Mouse (Mus musculus) layer of hippocampus, adult 9-10 months (tissue): ENCODE data around the gene Gm3045.

ENCODE experiments used
- DNase-seq: peaks from one replicate; pipeline ENCODE4 v3.0.0; 2022; ENCODE audit warnings: low spot score

Gm3045 gene

DNA sequence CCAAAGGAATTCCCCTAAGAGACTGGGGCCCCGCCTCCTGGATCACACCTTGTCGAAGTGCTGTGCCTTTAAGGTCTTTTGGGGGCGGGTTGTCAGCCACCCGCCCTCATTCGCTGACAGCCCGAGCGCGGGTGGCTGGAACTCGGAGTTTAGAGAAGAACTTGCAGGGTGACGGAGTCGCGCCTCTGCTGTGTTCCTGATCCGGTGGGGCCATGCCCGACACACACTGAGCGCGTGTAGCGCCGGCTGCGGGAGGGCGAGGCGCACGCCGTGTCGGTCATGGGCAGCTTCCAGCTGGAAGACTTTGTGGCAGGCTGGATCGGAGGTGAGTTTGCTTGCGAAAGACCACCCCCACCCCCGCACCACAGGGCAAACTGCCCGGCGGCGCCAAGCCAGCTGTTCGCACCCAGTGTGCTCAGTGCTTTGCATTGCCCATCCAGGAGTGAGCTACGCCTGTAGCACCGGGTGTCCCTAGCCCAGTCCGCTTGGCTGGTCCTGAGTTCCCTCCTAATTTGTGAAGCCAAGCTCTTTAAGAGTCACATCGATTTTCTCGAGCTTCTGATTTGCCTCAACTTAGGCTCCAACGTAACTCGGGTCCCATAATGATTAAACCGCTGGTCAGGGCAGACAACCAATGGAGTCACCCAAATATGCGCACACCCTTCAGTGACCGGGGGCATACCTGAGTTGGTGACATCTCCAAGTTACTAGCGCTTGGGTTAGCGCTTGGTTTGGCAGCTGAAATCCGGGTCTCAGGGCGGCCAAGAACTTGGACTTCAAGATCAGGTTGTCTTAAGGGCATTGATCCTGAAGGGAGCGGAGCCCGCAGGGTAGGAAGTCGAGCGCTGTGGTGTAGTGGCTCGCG, 12.0 kb downstream of the Gm3045 start, which contains the start of gene Slc25a48:
Gene Slc25a48, plus strand, starts transcription at position 145 of the 865 bp plus-strand sequence.
- no peak for DNase-seq

DNA sequence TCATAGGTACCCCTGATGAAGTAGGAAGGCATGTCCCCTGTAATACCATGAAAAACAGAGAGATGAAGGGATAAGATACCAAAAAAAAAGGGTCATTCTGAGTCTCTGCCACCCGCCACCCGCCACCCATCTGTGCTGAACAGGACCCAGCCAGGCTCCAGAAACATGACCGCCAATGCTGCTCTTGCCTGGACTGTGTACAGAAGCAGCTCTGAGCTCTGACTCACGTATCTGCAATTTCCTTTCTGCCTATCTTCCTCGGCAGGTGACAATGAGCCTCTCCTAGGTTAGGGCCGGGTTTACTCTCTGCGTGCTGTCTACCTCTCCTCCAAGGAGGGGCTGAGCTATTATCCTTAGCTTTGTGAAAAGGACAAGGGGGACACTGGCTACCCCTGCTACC, 17.0 kb downstream of the Gm3045 start:
- DNase-seq: no peak

DNA sequence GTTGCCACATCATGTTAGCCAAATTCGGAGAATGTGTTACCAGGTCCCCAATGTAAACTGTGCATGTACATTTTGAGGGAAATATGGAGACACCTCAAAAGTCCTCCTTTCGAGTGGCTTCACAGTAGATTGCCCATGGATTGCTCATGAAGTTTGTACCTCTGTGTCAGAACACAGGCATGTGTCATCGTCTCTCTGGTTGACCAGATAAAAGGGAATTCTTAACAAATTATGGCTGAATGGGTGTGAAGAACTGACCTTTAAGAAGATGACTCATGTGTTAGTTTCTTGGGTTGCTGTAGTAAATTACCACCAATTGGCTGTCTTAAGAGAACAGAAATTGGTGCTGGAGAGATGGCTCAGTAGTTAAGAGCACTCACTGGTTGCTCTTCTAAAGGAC, 17.7 kb downstream of the Gm3045 start:
- DNase-seq: no peak

DNA sequence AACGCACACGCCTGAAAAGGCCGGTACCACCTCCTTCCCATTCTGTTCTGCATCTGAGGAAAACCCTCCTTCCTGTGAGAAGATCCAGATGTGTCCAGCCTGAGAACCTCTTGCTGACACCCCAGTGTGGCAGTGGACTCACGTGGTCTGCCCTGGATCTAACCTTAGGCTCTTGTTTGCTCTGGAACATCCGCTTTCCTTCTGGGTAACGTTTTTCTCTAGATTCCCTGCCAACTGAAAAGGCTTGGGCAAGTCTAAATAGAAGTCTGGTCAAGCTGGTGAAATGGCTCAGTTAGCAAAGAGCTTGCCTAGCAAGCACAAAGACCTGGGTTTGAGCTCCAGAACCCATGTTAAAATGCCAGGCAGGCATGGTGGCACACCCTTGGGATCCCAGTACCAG, 18.6 kb downstream of the Gm3045 start:
- no peak for DNase-seq

DNA sequence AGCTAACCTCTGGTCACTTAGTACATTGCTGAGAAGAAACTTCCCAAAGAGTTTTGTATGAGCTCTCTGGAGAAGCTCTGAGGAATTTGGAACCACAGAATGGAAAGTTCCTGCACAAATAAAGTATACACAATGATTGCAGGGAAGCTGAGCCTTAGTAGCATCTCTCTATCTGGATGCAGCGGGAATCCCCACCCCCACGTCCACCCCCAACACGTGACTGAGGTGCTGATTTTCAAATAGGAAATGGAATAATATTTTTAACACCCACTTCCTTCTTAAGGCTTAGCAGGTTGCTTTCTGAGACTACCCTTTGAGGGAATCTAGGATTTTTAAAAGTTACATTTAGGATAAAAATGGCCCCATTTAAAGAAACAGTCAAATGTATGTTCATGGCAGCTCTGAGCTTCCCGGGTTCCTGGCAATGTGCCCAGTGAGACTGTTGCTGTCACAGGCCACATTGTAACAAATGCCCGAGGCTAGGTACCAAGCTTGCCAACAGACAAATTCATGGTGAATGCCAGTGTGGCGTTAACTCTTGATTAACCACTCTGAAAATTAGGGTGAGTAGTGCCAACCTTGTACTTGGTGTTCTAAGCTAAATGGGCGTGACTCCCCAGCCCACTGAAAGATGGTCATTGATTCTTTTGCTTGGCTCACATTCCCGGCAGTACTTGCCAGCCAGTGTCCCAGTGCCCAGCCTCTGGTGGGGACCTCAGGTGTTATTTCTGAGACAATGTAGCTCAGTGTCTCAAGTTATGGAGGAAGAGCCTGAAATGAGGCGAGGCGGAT, 23.0 kb downstream of the Gm3045 start:
- DNase-seq: no peak

DNA sequence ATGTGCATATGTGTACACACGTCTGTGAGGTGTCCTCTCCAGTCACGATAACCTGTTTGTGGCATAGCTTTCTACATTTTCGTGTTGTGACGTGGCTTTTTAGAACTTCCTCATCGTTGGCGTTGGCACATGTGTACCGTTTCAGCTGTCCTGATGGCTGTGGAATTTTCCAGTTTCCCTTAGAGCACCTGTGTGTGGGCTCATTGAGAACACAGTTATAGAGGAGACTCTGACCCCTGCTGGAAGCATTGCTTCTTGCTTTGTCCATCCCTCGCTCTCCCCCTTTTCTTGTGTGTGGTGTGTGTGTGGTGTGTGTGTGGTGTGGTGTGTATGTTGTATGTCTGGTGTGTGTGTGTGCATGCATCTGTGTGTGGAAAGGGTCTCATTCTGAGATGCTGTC, 23.6 kb downstream of the Gm3045 start:
- no peak for DNase-seq

DNA sequence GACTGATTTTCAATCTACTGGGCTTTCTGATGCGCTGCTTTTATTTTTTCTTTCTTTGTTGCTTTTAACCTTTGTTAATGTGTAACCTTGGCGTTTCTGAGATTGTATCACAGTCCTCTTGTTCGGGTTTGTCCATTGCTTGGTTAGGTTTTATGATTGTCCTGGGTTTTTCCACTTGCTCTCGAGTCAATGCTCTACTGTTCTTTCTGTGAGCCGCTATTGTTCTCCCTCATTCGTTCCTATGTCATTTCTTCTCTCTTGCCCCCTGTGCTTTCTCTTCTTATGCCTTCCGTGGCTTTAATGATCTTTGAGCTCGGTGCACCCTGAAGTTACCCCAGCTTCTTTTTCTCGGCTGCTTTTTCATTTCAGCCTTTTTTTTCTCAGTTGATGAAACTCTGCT, 31.6 kb downstream of the Gm3045 start:
- no peak for DNase-seq

DNA sequence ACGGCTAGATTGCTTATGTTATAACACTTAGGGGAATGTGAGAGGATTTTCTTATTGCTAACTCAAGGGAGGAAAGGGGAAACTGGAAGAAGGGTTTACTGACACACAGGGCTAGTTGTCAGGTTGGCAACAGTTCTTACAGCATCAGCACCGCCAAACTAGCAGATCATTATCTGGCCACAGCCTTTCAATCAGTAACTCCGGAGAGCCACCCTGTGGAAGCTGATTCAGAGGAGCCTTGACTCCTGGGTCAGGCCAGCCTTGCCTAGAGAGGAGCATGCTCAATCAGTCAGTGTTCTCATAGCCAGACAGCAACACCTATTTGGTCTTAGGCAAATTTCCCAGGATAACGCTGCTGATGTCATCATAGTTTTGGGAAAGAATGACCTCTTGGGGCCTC, 35.1 kb downstream of the Gm3045 start:
- no peak for DNase-seq

DNA sequence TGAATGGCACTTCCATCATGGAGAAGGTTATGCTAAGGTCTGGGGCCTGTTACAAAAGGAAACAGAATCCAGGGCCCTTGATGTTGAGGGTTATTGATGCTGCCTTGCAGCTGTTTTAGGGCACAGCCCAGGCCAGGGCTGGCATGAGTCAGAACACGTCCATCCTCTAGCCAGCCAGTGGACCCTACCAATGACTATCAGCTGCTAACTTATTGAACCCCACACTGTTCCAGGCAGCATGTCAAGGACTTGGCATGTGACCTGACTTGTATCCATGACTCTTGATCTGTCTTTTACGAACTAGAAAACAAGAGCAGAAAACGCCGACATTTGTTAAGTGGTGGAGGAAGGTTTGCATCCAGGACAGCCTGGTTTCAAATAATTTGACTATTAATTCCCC, 36.4 kb downstream of the Gm3045 start:
- DNase-seq: no peak

DNA sequence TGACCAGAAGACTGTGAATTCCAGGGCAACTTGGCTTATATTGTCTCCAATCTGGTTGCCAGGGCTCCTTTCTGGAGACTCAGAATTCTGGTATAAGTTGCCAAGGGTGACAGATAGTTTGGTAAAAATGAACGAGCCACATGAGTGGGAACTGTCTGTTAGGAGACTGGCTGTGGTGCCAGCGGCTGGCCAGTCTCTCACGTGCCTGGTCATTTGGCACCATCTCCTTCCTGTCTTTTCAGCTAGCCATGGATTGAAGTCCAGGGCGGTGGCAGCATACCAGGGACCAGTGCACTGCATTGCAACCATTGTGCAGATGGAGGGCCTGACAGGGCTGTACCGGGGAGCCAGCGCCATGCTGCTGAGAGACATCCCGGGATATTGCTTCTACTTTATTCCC, 36.9 kb downstream of the Gm3045 start:
- DNase-seq: no peak

DNA sequence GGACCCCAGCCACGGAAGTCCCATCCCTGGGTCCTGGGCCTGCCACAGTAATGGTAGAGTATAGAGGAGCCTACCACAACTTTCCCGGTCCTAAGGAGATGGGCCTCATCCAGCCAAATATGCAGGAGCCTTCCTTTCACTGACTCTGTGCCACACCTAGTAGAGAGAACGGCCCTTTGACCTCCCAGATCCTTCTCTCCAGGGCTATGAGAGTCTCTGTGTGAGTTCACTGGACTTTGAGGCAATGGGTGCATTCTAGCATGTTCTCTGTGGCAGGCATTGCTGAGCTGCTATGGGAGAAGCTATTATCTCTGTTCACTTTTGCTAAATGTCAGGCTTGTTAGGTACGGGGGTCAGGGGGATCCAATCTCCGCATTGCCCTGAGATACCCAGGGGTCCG, 37.4 kb downstream of the Gm3045 start:
- DNase-seq: no peak

DNA sequence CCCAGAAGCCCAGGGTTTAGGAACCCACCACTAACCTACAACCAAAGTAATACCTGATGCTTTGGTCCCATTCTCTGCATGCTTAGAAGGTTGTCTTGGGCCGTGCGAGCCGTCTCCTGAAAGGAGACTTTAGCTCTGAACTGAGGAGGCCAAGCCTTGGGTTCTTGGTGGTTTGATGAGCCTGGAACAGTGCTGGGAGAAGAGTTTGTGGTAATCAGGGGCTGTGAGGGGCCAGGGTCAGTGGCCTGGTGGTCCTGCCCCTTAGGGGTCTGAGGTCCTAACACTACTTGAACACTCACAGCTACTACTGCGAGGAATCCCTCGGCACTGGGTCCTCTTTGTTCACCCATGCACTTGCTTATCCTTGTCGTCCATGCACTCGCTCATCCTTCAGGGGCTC, 41.4 kb downstream of the Gm3045 start:
- DNase-seq: no peak

DNA sequence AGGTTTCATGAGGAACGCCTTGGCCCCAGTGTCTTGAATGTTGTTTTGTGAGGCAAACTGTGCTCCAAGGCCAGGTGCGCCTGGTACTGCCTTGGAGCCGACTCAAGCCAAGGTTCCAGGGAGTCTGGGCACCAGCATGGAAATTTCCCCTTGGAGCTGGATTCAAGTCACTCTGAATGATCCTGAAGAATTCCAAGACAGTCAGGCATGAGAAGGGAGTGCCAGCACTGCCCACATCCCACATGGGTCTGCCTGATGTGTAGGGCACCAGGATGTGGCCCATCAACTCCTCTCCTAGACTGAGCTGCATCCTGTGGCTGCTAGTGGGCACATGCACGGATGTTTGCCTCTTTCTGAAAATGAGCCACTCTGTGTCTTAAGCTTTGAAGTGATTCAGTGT, 42.1 kb downstream of the Gm3045 start:
- DNase-seq: no peak

DNA sequence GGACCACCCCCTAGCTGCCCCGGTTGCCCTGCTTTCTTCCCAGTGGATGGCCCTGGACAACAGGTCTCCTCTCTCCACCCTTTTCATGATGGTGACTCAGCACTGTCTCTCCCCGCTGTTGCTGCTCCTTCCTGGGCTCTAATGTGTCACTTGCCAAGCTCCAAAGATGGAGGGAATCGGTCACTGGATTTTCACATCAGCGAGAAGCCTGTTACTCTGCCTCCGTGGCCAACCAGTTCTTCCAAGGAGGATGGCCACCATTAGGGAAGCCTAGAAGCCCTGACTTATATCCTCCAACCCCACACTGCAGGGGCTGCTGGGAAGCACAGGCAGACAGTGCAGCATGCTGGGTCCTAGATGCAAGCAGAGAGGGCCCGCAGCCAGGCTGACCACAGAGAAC, 44.8 kb downstream of the Gm3045 start:
- DNase-seq: no peak

DNA sequence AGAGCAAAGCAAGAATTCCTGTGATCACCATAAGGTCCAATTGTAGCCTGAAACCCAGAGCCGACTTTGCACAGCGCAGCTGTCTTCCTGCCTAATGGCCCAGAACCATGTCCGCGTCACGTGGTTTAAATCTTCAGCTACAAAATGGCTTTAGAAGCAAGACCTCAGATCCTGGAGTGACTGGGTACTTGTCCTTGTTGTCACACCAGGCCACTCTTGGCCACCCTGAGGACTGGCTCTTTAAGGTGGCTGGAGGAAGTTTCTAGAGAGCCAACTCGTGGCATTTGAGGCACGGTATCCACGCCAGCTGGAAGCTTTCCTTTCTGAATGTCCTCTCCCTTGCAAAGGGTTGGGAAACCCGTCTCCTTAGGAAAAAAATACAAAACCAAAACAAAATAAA, 45.6 kb downstream of the Gm3045 start:
- DNase-seq: no peak

DNA sequence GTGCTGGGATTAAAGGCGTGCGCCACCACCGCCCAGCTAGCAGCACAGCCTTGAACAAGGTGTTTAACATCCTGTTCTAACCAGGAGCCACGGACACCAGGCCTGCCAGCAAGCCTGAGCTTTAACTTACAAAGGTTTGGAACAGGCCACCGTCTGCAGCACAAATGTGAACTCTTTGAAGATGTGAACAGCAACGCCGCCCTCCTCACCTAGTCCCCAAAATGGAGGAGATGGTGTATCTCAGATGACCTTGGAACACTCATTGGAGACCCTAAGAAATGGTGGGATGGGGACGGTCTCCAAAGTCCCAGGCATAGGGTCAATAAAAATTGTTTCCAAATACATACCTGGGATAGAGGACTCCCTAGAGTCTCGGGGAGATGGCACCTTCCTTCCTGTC, 46.3 kb downstream of the Gm3045 start:
- DNase-seq: no peak

DNA sequence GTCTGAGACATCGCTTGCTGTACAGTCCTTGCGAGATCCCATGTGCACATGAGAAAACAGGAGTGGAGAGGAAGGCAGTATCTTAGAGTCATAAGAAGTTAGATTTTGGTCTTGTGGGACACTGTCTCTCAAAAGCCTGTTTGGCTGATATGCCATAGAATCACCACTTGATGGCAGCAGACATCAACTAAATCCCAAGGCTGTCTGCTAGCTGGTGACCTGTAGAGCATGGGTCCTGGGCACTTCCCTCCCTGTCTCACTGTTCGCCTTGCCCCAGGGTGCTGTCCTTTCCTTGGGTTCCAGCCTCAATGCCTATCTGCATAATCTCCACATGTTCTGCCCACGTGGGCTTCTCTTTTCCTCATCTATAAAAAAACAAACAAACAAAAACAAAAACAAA, 49.0 kb downstream of the Gm3045 start:
- DNase-seq: peak; percentile 37

DNA sequence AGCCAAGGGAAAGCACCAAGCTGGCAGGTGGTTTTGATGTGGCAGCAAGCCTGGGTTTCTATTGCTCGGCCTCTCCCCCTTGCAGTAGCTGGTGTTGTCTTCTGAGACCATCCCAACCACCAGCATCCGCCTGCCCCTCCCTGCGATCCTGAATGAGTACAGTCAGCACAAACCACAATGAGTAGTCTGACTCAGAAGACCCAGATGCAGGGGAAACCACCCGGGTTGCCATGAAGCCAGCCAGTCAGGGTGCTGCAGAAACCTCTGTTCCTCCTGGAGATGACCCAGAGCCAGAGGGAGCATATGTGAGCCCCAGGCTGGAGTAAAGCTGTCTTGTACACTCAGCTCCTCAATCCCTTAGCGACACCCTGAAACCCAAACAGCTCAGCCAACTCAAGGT, 50.4 kb downstream of the Gm3045 start:
- no peak for DNase-seq

DNA sequence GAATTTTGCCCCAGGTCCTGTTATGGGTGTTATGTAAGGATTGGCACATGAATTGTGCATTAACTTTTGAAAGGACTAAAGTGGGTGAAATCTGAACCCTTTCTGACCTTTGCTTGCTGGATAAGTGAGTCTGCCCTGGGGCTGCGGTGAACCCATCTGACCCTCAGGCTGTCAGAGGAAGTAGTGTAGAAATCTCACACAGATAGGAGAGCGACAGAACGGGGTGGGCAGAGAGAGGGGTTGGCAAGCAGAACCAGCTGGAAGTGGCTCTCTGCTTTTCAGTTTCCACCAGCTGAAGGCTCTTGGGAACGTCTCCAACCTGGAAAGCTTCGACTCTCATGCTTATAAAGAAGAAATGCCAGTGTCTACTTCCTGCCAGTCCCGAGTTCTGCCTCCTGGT, 50.9 kb downstream of the Gm3045 start:
- DNase-seq: peak; percentile 16

DNA sequence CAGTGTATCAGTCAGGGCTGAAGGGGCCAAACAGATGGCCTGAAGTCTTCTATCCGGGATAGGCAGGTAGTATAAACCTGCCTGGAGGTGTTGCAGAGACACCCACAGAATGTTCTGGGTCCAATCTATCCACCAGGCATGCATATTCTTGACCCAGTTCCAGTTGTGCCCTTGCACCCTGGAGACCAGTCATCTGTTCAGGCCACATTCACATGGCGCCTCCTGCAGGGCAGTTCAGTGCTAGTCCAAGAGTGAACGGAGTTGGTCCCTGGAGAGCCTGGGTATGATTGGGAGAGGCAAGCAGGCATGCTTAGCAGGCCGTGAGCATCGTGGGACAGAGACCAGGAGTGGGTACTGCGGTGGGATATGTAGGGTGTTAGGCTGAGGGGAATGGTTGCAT, 51.6 kb downstream of the Gm3045 start:
- no peak for DNase-seq

DNA sequence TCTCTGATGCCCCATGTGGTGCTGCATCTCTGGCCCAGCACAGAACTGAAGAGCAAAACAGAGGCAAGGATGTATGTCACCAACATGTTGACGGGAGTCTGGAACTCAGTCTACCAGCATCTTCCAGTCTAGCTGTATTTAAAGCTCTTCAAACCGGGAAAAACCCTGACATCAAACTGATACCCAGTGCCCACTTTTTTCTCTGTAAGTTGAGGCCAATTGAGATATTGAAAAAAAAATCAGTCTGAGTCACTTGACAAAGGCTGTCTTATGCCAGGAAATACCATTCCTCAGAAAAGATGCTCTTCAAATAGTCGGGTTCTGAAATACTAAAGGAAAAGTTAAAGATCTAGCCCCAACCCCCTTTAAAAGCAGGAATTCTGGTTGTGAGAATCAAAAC, 55.8 kb downstream of the Gm3045 start, which contains the start of gene Il9:
Gene Il9, minus strand, starts transcription at position 101 of the 400 bp plus-strand sequence.
- DNase-seq: no peak
